Mouse (Mus musculus): Measurements from ENCODE around the gene 4933407L21Rik. TPM values are rescaled to one million over a fixed set of nuclear protein-coding genes. Genes with fewer than 3 reads are reported as not detected.

Gene 4933407L21Rik
- total RNA-seq, 2 experiments from 2014 or later, result not detected

- no peak for DNase-seq (ENCODE audit: low spot score in 2 of 2)
Observed at GRCm38 (mm10) chr1:85915890-85916289, 12.4 kb upstream of the 4933407L21Rik start.

- no peak for DNase-seq (ENCODE audit: low spot score in 2 of 2)
Observed at GRCm38 (mm10) chr1:85916830-85917450, 11.3 kb upstream of the 4933407L21Rik start.

GRCm38 (mm10) chr1:85919621-85920020 lies 8.7 kb upstream of the 4933407L21Rik start:
- DNase-seq (ENCODE audit: low spot score in 2 of 2), result no peak

- no peak for DNase-seq (ENCODE audit: low spot score in 2 of 2)
Observed at GRCm38 (mm10) chr1:85921725-85922124, 6.6 kb upstream of the 4933407L21Rik start.

- DNase-seq (ENCODE audit: low spot score in 2 of 2), result no peak
Observed at GRCm38 (mm10) chr1:85922127-85922864, 6.0 kb upstream of the 4933407L21Rik start.

GRCm38 (mm10) chr1:85922865-85923211 lies 5.4 kb upstream of the 4933407L21Rik start:
- DNase-seq (ENCODE audit: low spot score in 2 of 2), result no peak

- no peak for DNase-seq (ENCODE audit: low spot score in 2 of 2)
Observed at GRCm38 (mm10) chr1:85925183-85925582, 3.1 kb upstream of the 4933407L21Rik start.

GRCm38 (mm10) chr1:85928688-85929065 lies 394 bp downstream of the 4933407L21Rik start:
- DNase-seq (ENCODE audit: low spot score in 2 of 2), result no peak

- DNase-seq (ENCODE audit: low spot score in 2 of 2), result no peak
Observed at GRCm38 (mm10) chr1:85929406-85929805, 1.1 kb downstream of the 4933407L21Rik start.

- no peak for DNase-seq (ENCODE audit: low spot score in 2 of 2)
Observed at GRCm38 (mm10) chr1:85931170-85931569, 2.9 kb downstream of the 4933407L21Rik start.

GRCm38 (mm10) chr1:85933226-85933625 lies 4.9 kb downstream of the 4933407L21Rik start:
- no peak for DNase-seq (ENCODE audit: low spot score in 2 of 2)

- no peak for DNase-seq (ENCODE audit: low spot score in 2 of 2)
Observed at GRCm38 (mm10) chr1:85933631-85934465, 5.6 kb downstream of the 4933407L21Rik start.

- DNase-seq (ENCODE audit: low spot score in 2 of 2), result no peak
Observed at GRCm38 (mm10) chr1:85934560-85934959, 6.3 kb downstream of the 4933407L21Rik start.

- peak; percentile 68 to 70 for DNase-seq (ENCODE audit: low spot score in 2 of 2)
Observed at GRCm38 (mm10) chr1:85935148-85935852, 7.0 kb downstream of the 4933407L21Rik start.

GRCm38 (mm10) chr1:85936265-85936664 lies 8.0 kb downstream of the 4933407L21Rik start:
- no peak for DNase-seq (ENCODE audit: low spot score in 2 of 2)

GRCm38 (mm10) chr1:85937323-85937722 lies 9.0 kb downstream of the 4933407L21Rik start:
- DNase-seq (ENCODE audit: low spot score in 2 of 2), result no peak

- no peak for DNase-seq (ENCODE audit: low spot score in 2 of 2)
Observed at GRCm38 (mm10) chr1:85942318-85942717, 14.0 kb downstream of the 4933407L21Rik start.

- DNase-seq (ENCODE audit: low spot score in 2 of 2), result no peak
Observed at GRCm38 (mm10) chr1:85949085-85949684, 20.9 kb downstream of the 4933407L21Rik start.

- DNase-seq (ENCODE audit: low spot score in 2 of 2), result no peak
Observed at GRCm38 (mm10) chr1:85955150-85955549, 26.9 kb downstream of the 4933407L21Rik start.

GRCm38 (mm10) chr1:85957290-85957689 lies 29.0 kb downstream of the 4933407L21Rik start:
- DNase-seq (ENCODE audit: low spot score in 2 of 2), result no peak
